Comparison of ENCODE assay signal across 21 mouse cellular contexts in genomic region chr3:108330812-108331211, GRCm38 (mm10). TPM values are rescaled to one million over a fixed set of nuclear protein-coding genes. Genes with fewer than 3 reads are reported as not detected.
"Had no signal": no experiment of that assay in that cellular context is flagged by ENCODE, and none has a peak within 500 bp of the region (broad histone marks: within the 10 kb centered on the region; RNA-seq: fewer than 3 reads in every experiment).

No protein-coding gene starts in this region.

- ATAC-seq: hindbrain, postnatal 0 days; intestine, embryonic 16.5 days; liver, embryonic 12.5 days had no signal

- DNase-seq: gastrocnemius, postnatal 14 days; gastrocnemius, postnatal 36 days; heart, adult 11 months; heart, adult 2 months; heart, postnatal 14 days; heart, postnatal 36 days; kidney, adult 11 months; kidney, adult 2 months; kidney, adult 9 months; kidney, postnatal 14 days; kidney, postnatal 36 days; left cerebral cortex, postnatal 4 days had no signal

RNA-seq across cellular contexts. Expression of gene Mybphl, which starts 33.9 kb away (rescaled TPM):
- total RNA-seq: gastrocnemius, adult 18-20 months; gastrocnemius, adult 8-10 months; gastrocnemius, postnatal 36 days; hematopoietic stem cell, adult 5-6 weeks; hindbrain, postnatal 0 days; left cerebral cortex, adult 8-10 months; left cerebral cortex, postnatal 10 days; liver, adult 2 months had no signal

RNA-seq across cellular contexts. Expression of gene Psrc1, which starts 52.8 kb away (rescaled TPM):
- total RNA-seq: gastrocnemius, adult 18-20 months; gastrocnemius, adult 8-10 months; liver, adult 2 months had no signal
